Mouse (Mus musculus): ENCODE measurements at regions not wholly inside any gene's neighbourhood (a gene's known extent, or its start where the extent isn't known, plus 50 kb on each side); places are given as distances from the start of the nearest gene placed in this dataset.

DNA sequence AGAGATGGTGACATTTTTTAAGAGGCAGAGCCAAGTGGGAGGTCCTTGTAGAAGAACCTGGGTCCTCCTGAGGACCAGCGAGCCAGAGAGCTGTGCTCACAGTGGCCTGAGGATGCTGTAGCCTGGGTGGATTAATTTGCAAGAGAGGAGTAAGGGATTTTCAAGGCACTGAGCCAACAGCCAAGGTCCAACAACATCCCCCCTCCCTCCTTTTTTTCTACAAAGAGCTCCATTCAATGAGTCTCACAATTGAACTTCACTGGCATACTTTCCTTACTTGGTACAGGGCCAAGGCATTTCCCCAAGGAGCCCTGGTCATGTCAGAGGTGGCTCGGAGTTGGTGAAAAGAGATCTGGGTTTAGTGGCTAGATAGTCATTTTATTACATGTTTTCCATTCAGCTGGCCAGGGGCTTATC, 209.8 kb downstream of the Wdr11 start:
- intact Hi-C loops (cut with DNase I; ENCODE audit: low total_unique reads), result no loop called here
- no peak for DNase-seq

- intact Hi-C loops (cut with DNase I; ENCODE audit: low total_unique reads), result no loop called here
- DNase-seq, result no peak
Measured at GRCm38 (mm10) chr7:129802168-129802567, 210.5 kb downstream of the Wdr11 start.

DNA sequence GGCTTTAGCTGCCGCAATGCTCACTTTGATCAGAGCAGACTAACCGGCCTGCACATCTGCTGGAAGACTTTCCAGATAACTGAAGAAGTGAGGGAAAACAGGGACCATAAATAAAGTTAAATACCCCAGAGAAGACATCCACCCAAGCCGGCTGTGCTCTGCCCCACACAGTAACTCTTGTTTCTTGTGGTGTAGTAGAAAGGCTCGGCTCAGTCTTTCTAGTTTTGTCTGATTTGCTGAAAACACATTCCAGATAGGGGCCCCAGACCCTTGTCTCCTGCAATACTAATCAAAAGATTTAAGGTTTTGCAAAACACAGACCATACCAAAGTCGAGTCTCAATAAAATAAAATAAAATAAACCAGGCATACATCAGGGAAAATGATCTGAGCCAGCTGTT, 213.7 kb downstream of the Wdr11 start:
- no peak for DNase-seq
- intact Hi-C loops (cut with DNase I; ENCODE audit: low total_unique reads), result no loop called here

- no peak for DNase-seq
- intact Hi-C loops (cut with DNase I; ENCODE audit: low total_unique reads), result no loop called here
Measured at GRCm38 (mm10) chr7:129810141-129810540, 218.5 kb downstream of the Wdr11 start.

DNA sequence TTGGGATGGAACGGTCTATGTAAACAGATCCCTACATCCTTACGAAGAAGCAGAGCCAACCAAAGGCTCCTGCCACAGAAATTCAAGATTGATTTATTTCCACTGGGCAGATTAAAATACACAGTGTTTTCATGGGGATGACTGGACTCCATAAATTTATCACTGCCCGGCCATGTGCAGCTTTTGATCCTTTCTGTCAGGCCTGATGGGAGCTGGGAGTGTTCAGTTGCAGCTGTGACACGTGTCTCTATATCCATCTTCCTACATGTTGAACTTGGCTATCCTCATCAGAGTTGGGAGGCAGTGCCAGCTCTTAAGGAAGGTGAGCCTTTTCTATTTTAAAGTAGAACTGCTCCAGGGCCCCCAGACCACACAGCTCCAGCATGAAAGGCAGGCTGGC, 218.9 kb downstream of the Wdr11 start:
- intact Hi-C loops (cut with DNase I; ENCODE audit: low total_unique reads), result no loop called here
- DNase-seq, result no peak

GRCm38 (mm10) chr7:129814149-129814860, 222.6 kb downstream of the Wdr11 start:
- intact Hi-C loops (cut with DNase I; ENCODE audit: low total_unique reads), result no loop called here
- DNase-seq, result no peak

- intact Hi-C loops (cut with DNase I; ENCODE audit: low total_unique reads), result no loop called here
- no peak for DNase-seq
Measured at GRCm38 (mm10) chr7:129818833-129819232, 227.2 kb downstream of the Wdr11 start.

GRCm38 (mm10) chr7:129819651-129820050, 228.0 kb downstream of the Wdr11 start:
- intact Hi-C loops (cut with DNase I; ENCODE audit: low total_unique reads), result no loop called here

DNA sequence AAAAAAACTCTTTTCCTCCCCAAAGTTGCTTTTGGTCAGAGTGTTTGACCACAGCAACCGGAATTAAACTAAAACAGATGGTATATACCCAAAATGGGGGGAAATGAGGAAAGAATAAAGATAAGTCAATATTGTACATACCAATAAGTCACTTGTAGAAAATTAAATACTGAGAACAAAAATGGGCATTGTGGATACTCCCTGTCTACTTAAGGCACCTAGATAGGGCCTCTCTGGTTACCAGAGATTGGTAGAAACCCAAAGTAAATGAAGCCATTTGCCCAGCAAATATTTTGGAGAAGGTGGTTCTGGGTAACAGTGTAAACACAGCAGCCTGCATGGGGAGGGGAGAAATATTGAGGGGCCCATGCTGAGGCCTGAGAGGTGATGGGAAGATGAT, 237.3 kb downstream of the Wdr11 start:
- DNase-seq, result no peak
- intact Hi-C loops (cut with DNase I; ENCODE audit: low total_unique reads), result no loop called here

More at GRCm38 (mm10) chr7:129819651-129820050, 228.0 kb downstream of the Wdr11 start:
- DNase-seq, result no peak

GRCm38 (mm10) chr7:129832830-129833229, 241.2 kb downstream of the Wdr11 start:
- no peak for DNase-seq
- intact Hi-C loops (cut with DNase I; ENCODE audit: low total_unique reads), result no loop called here

DNA sequence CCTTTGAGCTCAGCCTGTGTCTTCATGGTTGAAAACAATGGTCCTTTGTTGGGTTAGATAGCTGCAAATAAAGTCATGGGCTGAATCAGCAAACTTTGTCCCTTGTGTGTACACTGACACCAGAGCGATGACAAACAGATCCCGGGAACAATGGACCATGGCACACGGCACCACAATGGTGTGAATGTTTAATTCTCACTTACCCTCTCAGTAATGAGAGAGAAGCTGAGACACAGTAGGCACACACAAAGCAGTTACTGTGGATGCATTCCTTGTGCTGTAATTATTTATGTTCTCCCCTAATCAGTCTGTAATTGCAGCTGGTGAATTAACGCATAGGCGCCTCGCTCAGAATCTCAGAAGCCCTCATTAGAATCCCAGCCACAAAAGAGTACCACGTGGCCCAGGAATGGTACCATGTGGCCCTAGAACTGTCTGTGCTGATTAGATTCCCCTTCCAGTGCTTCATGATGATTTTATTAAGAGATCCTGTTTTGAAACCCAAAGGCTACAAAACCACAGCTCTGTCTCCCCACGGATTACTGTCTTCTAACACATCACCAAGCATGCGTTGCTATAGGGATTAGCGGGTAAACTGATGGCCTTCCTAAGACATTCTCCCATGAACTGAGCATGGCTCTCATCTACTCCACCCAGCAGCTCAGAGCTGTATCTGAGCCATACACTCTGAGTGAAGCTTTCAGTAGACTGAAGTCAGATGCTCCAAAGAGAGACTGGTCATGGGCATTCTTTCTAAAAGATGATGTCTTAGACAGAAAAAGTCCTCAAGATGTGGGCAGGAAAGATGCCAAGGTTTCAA, 250.8 kb downstream of the Wdr11 start:
- no peak for DNase-seq
- intact Hi-C loops (cut with DNase I; ENCODE audit: low total_unique reads), result no loop called here

DNA sequence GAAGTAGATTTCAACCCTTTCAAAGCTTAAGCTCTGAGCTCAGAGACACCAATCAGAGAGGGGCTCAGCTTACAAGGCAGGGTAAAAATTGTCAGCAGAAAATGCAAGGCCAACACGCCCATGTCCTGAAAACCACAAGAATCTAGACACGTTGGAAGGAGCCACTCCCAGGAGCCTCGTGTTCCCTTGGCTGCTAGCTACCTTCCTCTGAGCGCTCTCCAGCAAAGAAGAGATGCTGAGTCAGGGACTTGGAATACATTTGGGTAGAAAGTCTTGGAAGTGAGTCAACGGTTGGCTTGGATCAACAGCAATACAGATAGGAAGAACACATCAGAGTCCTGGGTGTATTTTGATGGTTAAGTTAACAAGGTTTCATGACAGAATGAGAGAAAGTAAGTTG, 255.5 kb downstream of the Wdr11 start:
- peak; percentile 15 for DNase-seq
- intact Hi-C loops (cut with DNase I; ENCODE audit: low total_unique reads), result no loop called here

- intact Hi-C loops (cut with DNase I; ENCODE audit: low total_unique reads), result no loop called here
- DNase-seq, result no peak
Measured at GRCm38 (mm10) chr7:129853596-129853995, 261.9 kb downstream of the Wdr11 start.

DNA sequence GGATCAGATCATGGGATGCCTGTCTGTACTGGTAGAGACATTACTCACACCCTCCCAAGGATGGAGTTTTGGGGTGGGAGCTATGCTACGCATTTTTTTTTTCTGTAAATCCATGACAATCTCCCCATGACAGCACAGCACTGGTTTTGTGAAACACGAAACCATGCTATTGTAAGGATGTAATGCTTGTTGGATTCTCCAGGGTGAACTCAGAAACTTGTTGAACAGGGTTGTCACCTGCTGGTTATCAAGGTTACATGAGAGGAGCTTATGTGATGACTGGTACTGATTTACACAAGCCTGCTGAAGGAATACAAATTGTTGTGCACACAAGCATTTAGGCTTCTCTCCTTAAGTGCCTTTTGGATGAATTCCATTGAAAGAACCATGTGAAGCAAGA, 263.3 kb downstream of the Wdr11 start:
- intact Hi-C loops (cut with DNase I; ENCODE audit: low total_unique reads), result no loop called here
- DNase-seq, result no peak

DNA sequence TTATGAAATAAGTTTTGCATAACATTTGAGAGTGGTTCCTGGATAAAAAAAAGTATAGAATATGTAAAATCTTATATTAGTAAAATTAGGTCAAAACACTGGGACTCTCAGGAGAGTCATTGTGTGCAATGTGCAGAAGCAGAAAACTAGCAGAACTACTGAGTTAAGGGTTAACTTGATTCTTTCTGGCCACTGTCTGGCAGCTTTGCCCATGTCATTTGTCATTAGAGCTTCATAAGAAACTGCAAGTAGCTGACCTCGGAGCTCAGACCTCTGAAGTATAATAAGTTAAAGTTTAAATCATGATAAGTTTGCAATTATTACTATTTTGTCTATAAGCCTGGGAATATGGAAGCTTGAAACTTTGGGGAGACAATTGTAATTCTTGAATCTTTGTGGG, 271.3 kb downstream of the Wdr11 start:
- DNase-seq, result no peak
- intact Hi-C loops (cut with DNase I; ENCODE audit: low total_unique reads), result no loop called here

- intact Hi-C loops (cut with DNase I; ENCODE audit: low total_unique reads), result no loop called here
- DNase-seq, result no peak
Measured at GRCm38 (mm10) chr7:129865536-129865935, 273.9 kb downstream of the Wdr11 start.

GRCm38 (mm10) chr7:129872208-129872790, 280.6 kb downstream of the Wdr11 start:
- no peak for DNase-seq
- intact Hi-C loops (cut with DNase I; ENCODE audit: low total_unique reads), result no loop called here

GRCm38 (mm10) chr7:129876202-129876851, 284.7 kb downstream of the Wdr11 start:
- intact Hi-C loops (cut with DNase I; ENCODE audit: low total_unique reads), result no loop called here
- no peak for DNase-seq

DNA sequence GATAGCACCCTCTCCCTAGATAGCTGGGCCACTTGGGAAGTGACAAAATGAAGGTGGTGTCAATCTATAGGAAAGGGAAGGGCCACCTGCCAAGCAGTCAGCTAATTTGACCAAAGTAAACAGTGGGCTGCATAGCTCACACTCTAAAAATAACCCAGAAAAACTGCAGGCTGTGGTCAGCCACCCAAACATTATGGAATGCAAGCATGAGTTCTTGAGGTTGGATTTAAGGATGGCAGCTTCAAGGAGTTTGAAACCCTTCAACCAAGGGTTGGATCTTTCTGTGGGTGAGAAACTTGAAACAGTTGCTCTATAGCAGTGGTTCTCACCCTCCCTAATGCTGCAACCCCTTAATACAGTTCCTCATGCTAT, 285.2 kb downstream of the Wdr11 start:
- DNase-seq, result no peak
- intact Hi-C loops (cut with DNase I; ENCODE audit: low total_unique reads), result no loop called here

GRCm38 (mm10) chr7:129896291-129896690, 304.6 kb downstream of the Wdr11 start:
- intact Hi-C loops (cut with DNase I; ENCODE audit: low total_unique reads), result no loop called here

More at GRCm38 (mm10) chr7:129896291-129896690, 304.6 kb downstream of the Wdr11 start:
- DNase-seq, result no peak

All from gastrocnemius, postnatal 14 days (tissue).